Mouse (Mus musculus) olfactory bulb, adult 2 months (tissue): ENCODE results near the gene Gm49321.

Experiments
- CTCF ChIP-seq: fragments of 200-500 bp; IDR thresholded peaks from 2 replicates; pipeline ENCODE4 v1.5.1; 2012; ENCODE audit warnings: low read depth, mild to moderate bottlenecking, low read length, moderate library complexity; ENCODE audit not compliant: insufficient read depth
- POLR2A ChIP-seq: fragments of 200-500 bp; IDR thresholded peaks from 2 replicates; pipeline ENCODE4 v1.6.1; 2012; ENCODE audit warnings: mild to moderate bottlenecking, low read depth, low read length, moderate library complexity; ENCODE audit not compliant: insufficient read depth

DNA sequence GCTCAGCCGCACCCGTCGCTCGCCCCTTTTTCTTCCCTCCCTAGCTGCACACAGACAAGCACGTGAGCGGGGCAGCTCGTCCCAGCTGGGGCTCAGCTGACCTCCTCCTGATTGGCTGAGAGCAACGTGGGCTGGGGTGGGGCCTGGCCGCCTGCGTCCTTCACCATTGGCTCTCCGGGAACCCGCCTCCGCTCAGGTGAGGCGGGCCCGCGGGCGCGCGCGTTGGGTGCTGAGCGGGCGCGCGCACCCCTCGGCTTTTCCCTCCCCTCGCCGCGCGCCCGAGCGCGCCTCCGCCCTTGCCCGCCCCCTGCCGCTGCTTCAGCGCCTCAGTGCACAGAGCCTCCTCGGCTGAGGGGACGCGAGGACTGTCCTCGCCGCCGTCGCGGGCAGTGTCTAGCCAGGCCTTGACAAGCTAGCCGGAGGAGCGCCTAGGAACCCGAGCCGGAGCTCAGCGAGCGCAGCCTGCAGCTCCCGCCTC lies 29.7 kb upstream of the Gm49321 start:
- TF ChIP-seq CTCF (no peak), POLR2A (peak; percentile 97)
